Mouse (Mus musculus) heart, adult 2 months (tissue): ENCODE results near the gene Wnt8b. TPM values are rescaled to one million over a fixed set of nuclear protein-coding genes. Genes with fewer than 3 reads are reported as not detected.

ENCODE experiments used
- DNase-seq, 2 experiments: peaks; one replicate each; pipeline ENCODE4 v3.0.0; 2021
- H3K27ac ChIP-seq: fragments of 200-600 bp; 2 replicates; pipeline ENCODE4 v1.8.1; 2022
- H3K27me3 ChIP-seq: fragments of 200-500 bp; 2 replicates; pipeline ENCODE4 v1.6.1; 2012; ENCODE audit warnings: mild to moderate bottlenecking, low read length, inconsistent platforms, mixed read lengths; ENCODE audit not compliant: control insufficient read depth, insufficient read depth
- H3K36me3 ChIP-seq: fragments of 200-500 bp; 2 replicates; pipeline ENCODE4 v1.6.1; 2012; ENCODE audit warnings: low read length, inconsistent platforms; ENCODE audit not compliant: control insufficient read depth, insufficient read depth
- H3K4me1 ChIP-seq: fragments of 200-500 bp; 2 replicates; pipeline ENCODE4 v1.6.1; 2011; ENCODE audit warnings: low read length; ENCODE audit not compliant: control insufficient read depth, insufficient read depth
- H3K4me3 ChIP-seq: fragments of 200-600 bp; 2 replicates; pipeline ENCODE4 v1.8.1; 2022
- H3K79me2 ChIP-seq: fragments of 200-500 bp; replicated peaks from 2 replicates; pipeline ENCODE4 v1.6.1; 2012; ENCODE audit warnings: mild to moderate bottlenecking, inconsistent platforms, low read length, moderate library complexity, mixed read lengths; ENCODE audit not compliant: control insufficient read depth, insufficient read depth
- H3K9ac ChIP-seq: fragments of 200-500 bp; 2 replicates; pipeline ENCODE4 v1.6.1; 2012; ENCODE audit warnings: low read depth, mild to moderate bottlenecking, control low read depth, inconsistent platforms, low read length, mixed read lengths
- CTCF ChIP-seq: fragments of 200-600 bp; IDR thresholded peaks from 2 replicates; pipeline ENCODE4 v1.8.1; 2022; ENCODE audit warnings: antibody characterized with exemption, mild to moderate bottlenecking, moderate library complexity
- EP300 ChIP-seq: fragments of 200-500 bp; IDR thresholded peaks from 2 replicates; pipeline ENCODE4 v1.6.1; 2011; ENCODE audit warnings: low read depth, low read length, control low read depth; ENCODE audit not compliant: insufficient read depth
- POLR2A ChIP-seq: fragments of 200-500 bp; IDR thresholded peaks from 2 replicates; pipeline ENCODE4 v1.6.1; 2011; ENCODE audit warnings: mild to moderate bottlenecking, low read depth, low read length, control low read depth; ENCODE audit not compliant: insufficient read depth
- WGBS: fragments of 180-500 bp; shearing (Covaris S2); methylation state at CpG from one replicate; pipeline ENCODE4 v1.1.7; 2018; 5-methylcytosine and 5-hydroxymethylcytosine counted together
- intact Hi-C: fragments of 180-260 bp; cut with DNase I; formaldehyde crosslinking; loops from one replicate; pipeline ENCODE4 v1.15.1; 2025
- polyA plus RNA-seq: library from polyadenylated mRNA; depleted of rRNA; stranded (reverse); fragments of >200 nt; gene quantifications from 2 replicates; pipeline ENCODE4 v1.2.3, GENCODE M21; 2012
- total RNA-seq, 2 experiments: library from RNA; stranded (reverse); gene quantifications; 2 replicates each; pipeline ENCODE4 v1.2.3; 2021

The Wnt8b gene
- total and polyA plus RNA-seq, 3 experiments, result not detected

DNA sequence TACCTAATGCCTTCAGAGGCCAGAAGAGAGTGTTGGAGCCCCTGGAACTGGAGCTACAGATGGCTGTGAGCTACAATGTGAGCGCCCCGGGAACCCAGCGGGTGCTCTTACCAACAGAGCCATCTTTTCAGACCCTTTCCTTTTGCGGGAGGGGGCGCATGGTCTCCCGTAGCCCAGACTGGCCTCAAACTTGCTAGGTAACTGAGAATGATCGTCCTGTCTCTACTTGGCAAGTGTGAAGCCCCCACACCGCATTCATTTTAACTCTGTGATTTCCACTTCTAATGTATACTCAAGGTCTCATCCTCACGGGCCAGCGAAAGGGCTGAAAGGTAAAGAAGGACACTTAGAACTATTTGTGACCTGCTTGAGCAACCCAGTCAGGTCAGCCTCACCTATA is 51.1 kb downstream of the Wnt8b start:
- WGBS, result 67% methylated on average over 10 of the region's 10 CpGs
- Histone ChIP-seq H3K36me3 (no peaks in the 10 kb centered on the region), H3K27me3 (no peaks in the 10 kb centered on the region), H3K79me2 (no peaks in the 10 kb centered on the region), H3K9ac (no peak overlapping the region), H3K4me3 (peak overlapping the region; percentile 63; the same call in 1 of the 2 replicates), H3K4me1 (no peaks in the 10 kb centered on the region), H3K27ac (no peak overlapping the region)
- intact Hi-C loops, result loop anchor here (5.0 to 10.0 kb wide), 2 partner anchors 172 to 300 kb away; no protein-coding TSS in a partner anchor
- no peak for DNase-seq
- TF ChIP-seq CTCF (no peak), POLR2A (no peak), EP300 (no peak)

DNA sequence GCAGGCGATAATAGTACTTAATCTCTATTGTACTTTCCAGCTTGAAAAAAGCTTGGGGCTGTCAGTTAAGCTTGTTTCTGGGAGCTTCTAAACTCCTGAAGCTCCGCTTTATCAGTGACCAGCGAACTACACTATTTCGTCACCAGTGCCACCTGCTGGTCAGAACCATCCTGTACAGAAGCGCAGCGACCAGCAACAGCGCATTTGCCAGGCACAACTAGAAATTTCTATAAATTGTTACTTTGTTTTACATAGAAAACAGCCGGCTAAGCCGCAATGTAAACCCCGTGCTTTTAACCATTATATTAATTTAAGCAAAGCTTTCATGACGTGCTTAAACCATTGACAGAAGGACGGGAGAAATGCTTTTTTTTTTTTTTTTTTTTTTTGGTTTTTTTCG is 51.5 kb downstream of the Wnt8b start:
- H3K27ac ChIP-seq, result no peak overlapping the region; the same call in 1 of the 2 replicates
- no peaks in the 10 kb centered on the region for H3K79me2 ChIP-seq
- intact Hi-C loops, result loop anchor here (5.0 to 10.0 kb wide), 2 partner anchors 172 to 300 kb away; no protein-coding TSS in a partner anchor
- TF ChIP-seq CTCF (peak; percentile 84), POLR2A (no peak), EP300 (0 out of 2 replicates have a peak, but pooled peaks have one; percentile 12)
- no peak overlapping the region for H3K9ac ChIP-seq
- H3K4me3 ChIP-seq, result peak overlapping the region; percentile 63
- DNase-seq, result peak; percentile 66 to 78
- no peaks in the 10 kb centered on the region for H3K4me1 ChIP-seq
- H3K27me3 ChIP-seq, result no peaks in the 10 kb centered on the region
- H3K36me3 ChIP-seq, result no peaks in the 10 kb centered on the region; the same call in 1 of the 2 replicates
- 3% methylated on average over 13 of the region's 13 CpGs for WGBS

DNA sequence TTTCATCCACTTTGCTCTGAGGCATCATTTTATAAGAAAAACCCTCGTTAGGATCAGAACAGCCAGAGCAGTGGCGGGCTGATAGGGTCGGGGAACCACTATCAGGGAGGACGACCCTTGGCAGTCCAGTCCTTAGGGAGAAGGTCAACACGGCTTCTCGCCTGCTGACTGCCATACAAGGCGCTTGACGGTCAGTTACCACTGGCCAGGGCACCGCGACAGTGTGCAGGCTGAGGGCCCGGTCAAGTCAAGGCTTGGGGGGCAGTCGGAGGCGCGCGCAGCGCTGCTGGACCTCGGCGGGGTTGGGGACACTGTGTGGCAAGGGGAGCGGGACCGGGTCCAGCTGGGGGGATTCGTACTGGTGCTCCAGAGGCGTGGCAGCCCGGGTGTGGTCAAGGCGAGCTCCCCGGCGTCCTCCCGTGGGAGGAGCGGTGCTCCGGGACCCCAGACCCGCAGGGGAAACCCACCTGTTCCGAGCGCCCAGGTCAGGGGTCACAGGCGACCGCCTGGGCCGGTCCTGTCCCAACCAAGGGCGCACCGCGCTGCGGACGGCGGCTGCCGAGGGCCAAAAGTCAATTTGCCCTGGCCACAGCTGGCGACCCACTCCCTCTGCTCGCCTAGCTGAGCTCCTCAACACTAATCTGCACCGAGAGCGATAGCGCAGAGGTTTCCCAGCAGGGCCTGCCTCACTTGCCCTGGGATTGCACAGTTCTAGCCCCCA is 52.2 kb downstream of the Wnt8b start, which contains the start of gene Sec31b:
Sec31b (minus strand) TSS at position 544 of the 721 bp plus-strand sequence.
- H3K4me1 ChIP-seq, result no peaks in the 10 kb centered on the region
- no peak; the same call in 1 of the 2 replicates for TF ChIP-seq POLR2A
- no peak for TF ChIP-seq EP300
- no peak for TF ChIP-seq CTCF
- intact Hi-C loops, result loop anchor here (10.0 kb wide), 1 partner anchor 301 kb away; no protein-coding TSS in a partner anchor
- peak within 1 kb of the TSS; percentile 69 for H3K27ac ChIP-seq
- H3K27me3 ChIP-seq, result no peaks in the 10 kb centered on the region
- peak; percentile 79 to 82 for DNase-seq
- WGBS, result 3% methylated on average over 47 of the region's 47 CpGs
- H3K36me3 ChIP-seq, result no peaks in the 10 kb centered on the region; the same call in 1 of the 2 replicates
- H3K79me2 ChIP-seq, result no peaks in the 10 kb centered on the region
- peak within 1 kb of the TSS; percentile 63 for H3K4me3 ChIP-seq
- H3K9ac ChIP-seq, result peak within 1 kb of the TSS; percentile 93

DNA sequence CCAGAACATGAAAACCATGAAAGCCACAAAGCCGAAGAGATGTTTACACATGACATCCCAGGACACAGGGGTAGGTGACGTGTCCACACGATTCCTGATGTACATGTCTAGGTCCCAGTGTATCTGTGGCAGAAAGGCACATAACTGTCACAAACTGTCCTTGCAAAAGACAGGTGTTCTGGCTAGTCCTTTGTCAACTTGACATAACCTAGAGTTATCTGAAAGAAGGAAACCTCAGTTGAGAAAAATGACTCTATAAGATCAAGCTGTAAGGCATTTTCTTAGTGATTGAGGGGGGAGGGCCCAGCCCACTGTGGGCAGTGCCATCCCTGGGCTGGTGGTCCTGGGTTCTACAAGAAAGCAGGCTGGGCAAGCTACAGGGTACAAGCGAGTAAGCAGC is 59.5 kb downstream of the Wnt8b start, which contains the start of gene Gm20538:
Gm20538 (minus strand) TSS at position 101 of the 400 bp plus-strand sequence.
- intact Hi-C loops, result no loop called here
- Histone ChIP-seq H3K4me1 (peaks cover 5% of the 10 kb centered on the region), H3K79me2 (peaks cover 6% of the 10 kb centered on the region), H3K4me3 (no peak within 1 kb of the TSS), H3K27me3 (no peaks in the 10 kb centered on the region), H3K27ac (no peak within 1 kb of the TSS), H3K36me3 (peaks cover 16% of the 10 kb centered on the region), H3K9ac (no peak within 1 kb of the TSS)
- TF ChIP-seq POLR2A (no peak), CTCF (no peak), EP300 (no peak)
- no peak for DNase-seq
- WGBS, result 87% methylated on average over 4 of the region's 4 CpGs

DNA sequence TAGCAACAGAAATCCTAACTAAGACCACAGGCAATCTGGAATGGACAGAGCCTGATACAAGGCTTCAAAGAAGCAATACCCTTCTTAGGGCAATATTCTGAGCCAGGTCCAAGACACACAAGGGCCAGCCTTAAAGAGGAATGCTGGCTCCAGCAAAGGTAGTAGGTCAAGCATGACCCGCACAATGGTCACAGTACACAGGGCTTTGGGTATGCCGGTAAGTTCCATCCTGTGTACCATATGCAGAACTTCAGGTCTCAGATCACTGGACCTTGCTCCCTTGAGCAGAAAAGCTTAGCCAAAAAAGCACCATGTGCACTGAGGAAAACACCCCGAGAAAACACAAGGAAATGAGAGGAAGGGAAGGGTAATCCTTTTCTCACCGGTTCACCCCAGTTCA is 60.0 kb downstream of the Wnt8b start:
- Histone ChIP-seq H3K4me3 (no peak overlapping the region), H3K36me3 (peaks cover 16% of the 10 kb centered on the region), H3K27ac (no peak overlapping the region), H3K4me1 (peaks cover 5% of the 10 kb centered on the region), H3K79me2 (peaks cover 6% of the 10 kb centered on the region), H3K9ac (no peak overlapping the region), H3K27me3 (no peaks in the 10 kb centered on the region)
- no peak for DNase-seq
- 80% methylated on average over 4 of the region's 4 CpGs for WGBS
- intact Hi-C loops, result no loop called here
- TF ChIP-seq EP300, result no peak
- TF ChIP-seq CTCF, result no peak
- no peak for TF ChIP-seq POLR2A

DNA sequence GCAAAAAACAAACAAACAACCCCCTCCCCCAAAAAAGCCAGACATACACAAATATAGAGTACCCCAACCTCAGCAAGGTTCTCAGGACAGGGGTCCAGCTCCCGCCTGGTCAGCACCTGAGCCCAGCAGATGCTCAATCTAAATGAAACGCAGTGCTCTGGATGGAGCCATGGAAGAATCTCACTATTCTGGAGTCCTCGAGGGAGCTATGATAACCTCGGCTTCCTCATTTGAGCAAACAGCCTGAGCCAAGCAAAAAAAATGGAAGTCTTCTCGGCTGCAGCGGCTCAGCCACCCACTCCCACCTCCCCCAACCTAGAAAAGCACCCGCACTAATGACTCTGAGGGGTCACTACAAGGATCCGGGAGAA is 61.2 kb downstream of the Wnt8b start:
- no peaks in the 10 kb centered on the region for H3K27me3 ChIP-seq
- peak overlapping the region; percentile 95 for H3K4me3 ChIP-seq
- no peak for DNase-seq
- intact Hi-C loops, result no loop called here
- peak overlapping the region; percentile 92 for H3K27ac ChIP-seq
- WGBS, result 2% methylated on average over 8 of the region's 8 CpGs
- H3K9ac ChIP-seq, result peak overlapping the region; percentile 96
- TF ChIP-seq EP300, result no peak
- no peak for TF ChIP-seq POLR2A
- H3K4me1 ChIP-seq, result peaks cover 5% of the 10 kb centered on the region
- peaks cover 16% of the 10 kb centered on the region for H3K36me3 ChIP-seq
- H3K79me2 ChIP-seq, result peaks cover 6% of the 10 kb centered on the region
